Mouse (Mus musculus): ENCODE measurements at regions not wholly inside any gene's neighbourhood (a gene's known extent, or its start where the extent isn't known, plus 50 kb on each side); places are given as distances from the start of the nearest gene placed in this dataset.

- Histone ChIP-seq H3K4me3 (ENCODE audit: low read depth, low read length) (no peak overlapping the region), H3K4me1 (ENCODE audit: control insufficient read depth, insufficient read depth, low read length) (peaks cover 18% of the 10 kb centered on the region), H3K9me3 (ENCODE audit: control insufficient read depth, low read length) (peaks cover 3% of the 10 kb centered on the region; the same call in 1 of the 2 replicates), H3K27me3 (replicated peaks; ENCODE audit: control insufficient read depth, insufficient read depth, low read length) (no peaks in the 10 kb centered on the region), H3K9ac (ENCODE audit: low read depth, low read length) (peak overlapping the region; percentile 52), H3K36me3 (ENCODE audit: control insufficient read depth, insufficient read depth, low read length) (no peaks in the 10 kb centered on the region), H3K27ac (replicated peaks; ENCODE audit: low read depth, low read length) (peak overlapping the region; percentile 76), H3K4me2 (ENCODE audit: low read depth, low read length) (peak overlapping the region; percentile 30)
- DNase-seq (ENCODE audit: low spot score): peak; percentile 90
- peak; percentile 88 for ATAC-seq (ENCODE audit: low read depth)
- 4% methylated on average over 15 of the region's 15 CpGs for WGBS
These were observed 59.4 kb downstream of the 1700001O22Rik start for GRCm38 (mm10) chr2:30743976-30744620.

GRCm38 (mm10) chr2:30743265-30743846 is 60.1 kb downstream of the 1700001O22Rik start:
- Histone ChIP-seq H3K4me2 (ENCODE audit: low read depth, low read length) (peak overlapping the region; percentile 30; the same call in 1 of the 2 replicates), H3K4me3 (ENCODE audit: low read depth, low read length) (no peak overlapping the region), H3K27ac (replicated peaks; ENCODE audit: low read depth, low read length) (peak overlapping the region; percentile 76), H3K36me3 (ENCODE audit: control insufficient read depth, insufficient read depth, low read length) (no peaks in the 10 kb centered on the region), H3K4me1 (ENCODE audit: control insufficient read depth, insufficient read depth, low read length) (peaks cover 18% of the 10 kb centered on the region), H3K27me3 (replicated peaks; ENCODE audit: control insufficient read depth, insufficient read depth, low read length) (no peaks in the 10 kb centered on the region), H3K9ac (ENCODE audit: low read depth, low read length) (peak overlapping the region; percentile 52), H3K9me3 (ENCODE audit: control insufficient read depth, low read length) (peaks cover 3% of the 10 kb centered on the region; the same call in 1 of the 2 replicates)
- WGBS: 51% methylated on average over 4 of the region's 4 CpGs
- no peak for ATAC-seq (ENCODE audit: low read depth)
- DNase-seq (ENCODE audit: low spot score): no peak

- H3K4me3 ChIP-seq (ENCODE audit: low read depth, low read length): no peak overlapping the region
- ATAC-seq (ENCODE audit: low read depth) (no peak), DNase-seq (ENCODE audit: low spot score) (no peak)
- WGBS: 82% methylated on average over 2 of the region's 2 CpGs
- no peak overlapping the region for H3K9ac ChIP-seq (ENCODE audit: low read depth, low read length)
- no peaks in the 10 kb centered on the region for H3K36me3 ChIP-seq (ENCODE audit: control insufficient read depth, insufficient read depth, low read length)
- H3K27ac ChIP-seq (replicated peaks; ENCODE audit: low read depth, low read length): no peak overlapping the region
- peaks cover 18% of the 10 kb centered on the region for H3K4me1 ChIP-seq (ENCODE audit: control insufficient read depth, insufficient read depth, low read length)
- H3K4me2 ChIP-seq (ENCODE audit: low read depth, low read length): no peak overlapping the region
- H3K27me3 ChIP-seq (replicated peaks; ENCODE audit: control insufficient read depth, insufficient read depth, low read length): no peaks in the 10 kb centered on the region
- peaks cover 3% of the 10 kb centered on the region; the same call in 1 of the 2 replicates for H3K9me3 ChIP-seq (ENCODE audit: control insufficient read depth, low read length)
These were observed 62.0 kb downstream of the 1700001O22Rik start for GRCm38 (mm10) chr2:30741450-30741849.

GRCm38 (mm10) chr2:30737759-30738158 is 65.7 kb downstream of the 1700001O22Rik start:
- H3K9ac ChIP-seq (ENCODE audit: low read depth, low read length): no peak overlapping the region
- H3K4me1 ChIP-seq (ENCODE audit: control insufficient read depth, insufficient read depth, low read length): 0 out of 2 replicates have a peak, but pooled peaks cover 5% of the 10 kb centered on the region
- no peak for ATAC-seq (ENCODE audit: low read depth)
- 58% methylated on average over 5 of the region's 5 CpGs for WGBS
- no peaks in the 10 kb centered on the region for H3K36me3 ChIP-seq (ENCODE audit: control insufficient read depth, insufficient read depth, low read length)
- no peak overlapping the region for H3K27ac ChIP-seq (replicated peaks; ENCODE audit: low read depth, low read length)
- no peaks in the 10 kb centered on the region for H3K9me3 ChIP-seq (ENCODE audit: control insufficient read depth, low read length)
- H3K4me3 ChIP-seq (ENCODE audit: low read depth, low read length): no peak overlapping the region
- H3K4me2 ChIP-seq (ENCODE audit: low read depth, low read length): no peak overlapping the region
- no peak for DNase-seq (ENCODE audit: low spot score)
- no peaks in the 10 kb centered on the region for H3K27me3 ChIP-seq (replicated peaks; ENCODE audit: control insufficient read depth, insufficient read depth, low read length)

GRCm38 (mm10) chr2:30736705-30737104 is 66.8 kb downstream of the 1700001O22Rik start:
- DNase-seq (ENCODE audit: low spot score) (no peak), ATAC-seq (ENCODE audit: low read depth) (no peak)
- Histone ChIP-seq H3K36me3 (ENCODE audit: control insufficient read depth, insufficient read depth, low read length) (no peaks in the 10 kb centered on the region), H3K9me3 (ENCODE audit: control insufficient read depth, low read length) (no peaks in the 10 kb centered on the region), H3K27me3 (replicated peaks; ENCODE audit: control insufficient read depth, insufficient read depth, low read length) (no peaks in the 10 kb centered on the region), H3K4me2 (ENCODE audit: low read depth, low read length) (no peak overlapping the region), H3K27ac (replicated peaks; ENCODE audit: low read depth, low read length) (no peak overlapping the region), H3K4me1 (ENCODE audit: control insufficient read depth, insufficient read depth, low read length) (0 out of 2 replicates have a peak, but pooled peaks cover 5% of the 10 kb centered on the region), H3K9ac (ENCODE audit: low read depth, low read length) (no peak overlapping the region), H3K4me3 (ENCODE audit: low read depth, low read length) (no peak overlapping the region)
- WGBS: 56% methylated on average over 6 of the region's 6 CpGs

- WGBS: 71% methylated on average over 2 of the region's 2 CpGs
- Histone ChIP-seq H3K36me3 (ENCODE audit: control insufficient read depth, insufficient read depth, low read length) (no peaks in the 10 kb centered on the region), H3K9me3 (ENCODE audit: control insufficient read depth, low read length) (no peaks in the 10 kb centered on the region), H3K4me3 (ENCODE audit: low read depth, low read length) (no peak overlapping the region), H3K9ac (ENCODE audit: low read depth, low read length) (no peak overlapping the region), H3K27ac (replicated peaks; ENCODE audit: low read depth, low read length) (no peak overlapping the region), H3K27me3 (replicated peaks; ENCODE audit: control insufficient read depth, insufficient read depth, low read length) (no peaks in the 10 kb centered on the region), H3K4me1 (ENCODE audit: control insufficient read depth, insufficient read depth, low read length) (0 out of 2 replicates have a peak, but pooled peaks cover 5% of the 10 kb centered on the region), H3K4me2 (ENCODE audit: low read depth, low read length) (no peak overlapping the region)
- ATAC-seq (ENCODE audit: low read depth) (no peak), DNase-seq (ENCODE audit: low spot score) (no peak)
These were observed 67.2 kb downstream of the 1700001O22Rik start for GRCm38 (mm10) chr2:30736236-30736635.

- Histone ChIP-seq H3K9ac (ENCODE audit: low read depth, low read length) (no peak overlapping the region), H3K9me3 (ENCODE audit: control insufficient read depth, low read length) (no peaks in the 10 kb centered on the region), H3K4me3 (ENCODE audit: low read depth, low read length) (no peak overlapping the region), H3K27ac (replicated peaks; ENCODE audit: low read depth, low read length) (no peak overlapping the region), H3K27me3 (replicated peaks; ENCODE audit: control insufficient read depth, insufficient read depth, low read length) (no peaks in the 10 kb centered on the region), H3K4me1 (ENCODE audit: control insufficient read depth, insufficient read depth, low read length) (0 out of 2 replicates have a peak, but pooled peaks cover 5% of the 10 kb centered on the region), H3K4me2 (ENCODE audit: low read depth, low read length) (no peak overlapping the region), H3K36me3 (ENCODE audit: control insufficient read depth, insufficient read depth, low read length) (no peaks in the 10 kb centered on the region)
- 26% methylated on average over 6 of the region's 6 CpGs for whole genome bisulfite sequencing
- no peak for ATAC-seq (ENCODE audit: low read depth)
- no peak for DNase-seq (ENCODE audit: low spot score)
These were observed 69.6 kb downstream of the 1700001O22Rik start for GRCm38 (mm10) chr2:30733853-30734252.

GRCm38 (mm10) chr2:30731832-30732231 is 71.6 kb downstream of the 1700001O22Rik start:
- Histone ChIP-seq H3K36me3 (ENCODE audit: control insufficient read depth, insufficient read depth, low read length) (no peaks in the 10 kb centered on the region), H3K4me1 (ENCODE audit: control insufficient read depth, insufficient read depth, low read length) (0 out of 2 replicates have a peak, but pooled peaks cover 5% of the 10 kb centered on the region), H3K9me3 (ENCODE audit: control insufficient read depth, low read length) (no peaks in the 10 kb centered on the region), H3K9ac (ENCODE audit: low read depth, low read length) (no peak overlapping the region), H3K27ac (replicated peaks; ENCODE audit: low read depth, low read length) (no peak overlapping the region), H3K4me3 (ENCODE audit: low read depth, low read length) (no peak overlapping the region), H3K27me3 (replicated peaks; ENCODE audit: control insufficient read depth, insufficient read depth, low read length) (no peaks in the 10 kb centered on the region), H3K4me2 (ENCODE audit: low read depth, low read length) (no peak overlapping the region)
- DNase-seq (ENCODE audit: low spot score) (no peak), ATAC-seq (ENCODE audit: low read depth) (no peak)
- WGBS: 94% methylated on average over 5 of the region's 5 CpGs
